ENCODE assay signal across 8 mouse cellular contexts in genomic region chr2:115581241-115581988, GRCm38 (mm10). TPM values are rescaled to one million over a fixed set of nuclear protein-coding genes. Genes with fewer than 3 reads are reported as not detected.
DNase-seq lines count a peak whose midpoint lies in the region; ATAC-seq lines count a peak whose summit lies in the region.

Gene BC052040, plus strand, starts transcription at chr2:115581716.

- peaks cover 19% of the 10 kb centered on the region for H3K4me1 ChIP-seq in intestine, embryonic 14.5 days (replicated peaks; ENCODE audit: control insufficient read depth, insufficient read depth, low read length)

- H3K4me2 ChIP-seq in intestine, embryonic 14.5 days (ENCODE audit: low read length): peak within 1 kb of the TSS; percentile 67

- H3K9me3 ChIP-seq in intestine, embryonic 14.5 days (ENCODE audit: control insufficient read depth, low read length): no peaks in the 10 kb centered on the region

- intact Hi-C loops in left cerebral cortex, postnatal 14 days (cut with DNase I): loop anchor here (10.0 kb wide), 1 partner anchor 493 kb away; no protein-coding TSS in a partner anchor

- H3K9ac ChIP-seq in intestine, embryonic 14.5 days (ENCODE audit: low read length): peak within 1 kb of the TSS; percentile 43

- WGBS in intestine, embryonic 14.5 days: under 1% methylated on average over 41 of the region's 41 CpGs

- peak; percentile 92 to 97 for DNase-seq in adrenal gland, adult (ENCODE audit: inconsistent age in 2 of 2, low spot score in 1 of 2)
- DNase-seq in embryo, embryonic 10.5 days (ENCODE audit: low spot score): peak; percentile 92
- peak; percentile 83 for DNase-seq in gastrocnemius, postnatal 25 days
- DNase-seq in intestine, embryonic 14.5 days (ENCODE audit: low spot score): peak; percentile 97
- DNase-seq in left cerebral cortex, postnatal 14 days (ENCODE audit: low spot score in 2 of 2): peak; percentile 83 to 88
- DNase-seq in mesoderm, embryonic 11.5 days (ENCODE audit: low read depth, low spot score): peak; percentile 88
- DNase-seq in right cerebral cortex, postnatal 36 days (ENCODE audit: low spot score in 2 of 2): peak; percentile 80 to 85
- DNase-seq in yolk sac, embryonic 10.5 days (ENCODE audit: low spot score): peak; percentile 93

- no peaks in the 10 kb centered on the region for H3K36me3 ChIP-seq in intestine, embryonic 14.5 days (ENCODE audit: control insufficient read depth, insufficient read depth, low read length)

- peak within 1 kb of the TSS; percentile 81 for H3K27ac ChIP-seq in intestine, embryonic 14.5 days (ENCODE audit: low read depth)

- H3K27me3 ChIP-seq in intestine, embryonic 14.5 days (replicated peaks; ENCODE audit: control insufficient read depth, insufficient read depth, low read length): no peaks in the 10 kb centered on the region

- ATAC-seq in intestine, embryonic 14.5 days (replicated peaks; ENCODE audit: low FRiP score, low TSS enrichment, low read depth): peak; percentile 97

- peak within 1 kb of the TSS; percentile 68 for H3K4me3 ChIP-seq in intestine, embryonic 14.5 days (ENCODE audit: low read depth, low read length)

RNA-seq across cellular contexts. Expression of gene BC052040, which starts in this region (rescaled TPM):
- 1 to 10 TPM; 1.6 to 2.3 TPM for total RNA-seq in gastrocnemius, postnatal 25 days (2021)
- polyA plus RNA-seq in intestine, embryonic 14.5 days (2014; fragmentation: Nextera tagmentation; extraction: Ambion mirVana): 13.3 and 15.2 TPM in 2 replicates
- 1 to 10 TPM; 6.5 to 8.0 TPM for total RNA-seq in left cerebral cortex, postnatal 14 days (2021)

Comparison
In these comparisons a context has a peak if more than half of its experiments do, and no peak if none do; other contexts are left out.
1. Peak in every context shown above with its lines: DNase-seq, ATAC-seq, H3K4me3 ChIP-seq and H3K27ac ChIP-seq.